Mouse (Mus musculus): Measurements from ENCODE around the gene Hecw2.

Gene Hecw2

DNA sequence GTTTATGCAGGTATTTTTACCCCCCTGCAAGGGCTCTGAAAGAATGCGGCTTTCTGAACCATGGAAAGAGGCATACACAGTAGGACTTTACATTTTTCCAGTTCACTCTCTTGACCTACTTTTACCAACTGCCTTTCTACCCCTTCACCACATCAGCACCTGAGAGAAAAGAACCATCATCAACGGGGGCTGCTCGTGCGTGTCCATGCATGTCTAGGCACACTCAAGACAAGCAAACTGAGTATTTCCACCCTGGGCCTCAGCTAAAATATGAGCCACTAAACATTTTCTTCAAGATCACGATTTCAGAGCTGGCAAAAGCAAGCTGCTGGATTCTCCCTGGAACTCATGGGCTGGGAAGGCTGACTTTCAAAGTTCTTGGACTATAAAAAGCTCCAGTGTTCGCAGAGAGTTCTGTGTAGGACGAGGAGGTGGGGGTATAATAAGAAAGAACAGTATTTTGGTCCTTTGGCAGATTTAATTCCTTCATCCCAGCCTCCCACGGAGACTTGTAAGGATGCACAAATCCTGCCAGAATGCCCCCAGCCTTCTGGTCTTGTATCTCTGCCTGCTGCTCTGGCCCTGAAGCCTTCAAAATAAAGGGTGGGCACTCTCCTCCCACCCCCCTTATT lies 76.5 kb downstream of the Hecw2 start:
- no peak for DNase-seq (ENCODE audit: low spot score in 2 of 2)

- DNase-seq (ENCODE audit: low spot score in 2 of 2) = no peak
Observed at GRCm38 (mm10) chr1:54110920-54111605, 83.9 kb downstream of the Hecw2 start.

DNA sequence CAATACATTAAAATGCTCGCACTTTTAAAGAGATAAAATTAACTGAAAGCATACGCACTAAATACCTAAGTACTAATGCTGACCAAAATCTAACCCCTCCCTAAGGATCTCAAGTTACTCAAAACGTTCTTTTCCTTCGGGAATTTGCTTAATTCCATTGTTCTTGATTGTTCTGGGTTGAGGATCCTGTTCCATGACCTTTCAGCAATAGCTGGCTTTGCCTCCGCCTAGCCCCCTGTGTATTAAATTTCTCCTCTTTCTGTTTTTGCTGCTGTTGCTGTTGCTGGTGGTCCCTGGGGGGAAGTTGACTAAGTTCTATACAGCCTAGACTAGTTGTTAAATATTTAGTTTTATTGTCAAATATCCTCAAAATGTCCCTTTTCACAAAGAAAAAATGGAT lies 85.7 kb downstream of the Hecw2 start:
- DNase-seq (ENCODE audit: low spot score in 2 of 2) = no peak

DNA sequence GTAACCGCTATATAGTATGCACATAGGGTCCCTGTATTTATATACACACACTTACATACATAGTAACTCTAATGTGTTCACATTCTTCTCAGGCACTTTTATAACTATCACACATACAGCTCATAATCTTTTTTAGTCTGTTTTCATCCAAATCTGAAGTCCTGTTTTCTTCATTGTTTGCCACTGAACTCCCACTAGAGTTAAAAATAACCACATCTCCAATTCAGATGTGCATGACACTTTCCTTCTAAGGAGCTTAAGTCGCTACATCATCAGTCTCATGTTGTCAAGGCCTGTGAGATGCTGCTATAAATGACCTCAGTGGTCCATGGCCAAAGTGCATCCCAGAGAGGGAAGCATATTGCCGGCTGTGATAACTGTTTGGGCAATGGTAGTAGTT lies 88.2 kb downstream of the Hecw2 start:
- DNase-seq (ENCODE audit: low spot score in 2 of 2) = no peak

DNA sequence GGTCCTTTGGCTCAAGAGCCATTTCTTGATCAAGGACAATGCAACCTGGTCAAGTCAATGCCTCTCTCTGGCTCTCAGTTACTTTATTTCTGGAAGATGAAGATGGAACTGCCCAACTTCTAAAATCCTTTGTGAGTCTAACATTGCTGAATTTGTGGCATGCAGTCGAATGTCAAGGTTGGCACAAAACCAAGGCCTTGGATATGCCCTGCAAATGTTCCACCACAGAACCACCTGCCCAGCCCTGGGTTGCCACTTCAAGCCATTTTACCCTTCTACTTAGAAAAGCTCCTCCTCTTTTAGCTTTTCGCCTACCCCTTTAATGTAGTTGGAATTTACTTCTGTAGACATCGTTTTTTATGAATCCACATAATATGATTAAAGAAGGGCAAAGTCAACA lies 115.3 kb downstream of the Hecw2 start:
- no peak for DNase-seq (ENCODE audit: low spot score in 2 of 2)

- no peak for DNase-seq (ENCODE audit: low spot score in 2 of 2)
Observed at GRCm38 (mm10) chr1:54074456-54074855, 120.5 kb downstream of the Hecw2 start.

GRCm38 (mm10) chr1:54070121-54070520 lies 124.8 kb downstream of the Hecw2 start:
- DNase-seq (ENCODE audit: low spot score in 2 of 2) = no peak

DNA sequence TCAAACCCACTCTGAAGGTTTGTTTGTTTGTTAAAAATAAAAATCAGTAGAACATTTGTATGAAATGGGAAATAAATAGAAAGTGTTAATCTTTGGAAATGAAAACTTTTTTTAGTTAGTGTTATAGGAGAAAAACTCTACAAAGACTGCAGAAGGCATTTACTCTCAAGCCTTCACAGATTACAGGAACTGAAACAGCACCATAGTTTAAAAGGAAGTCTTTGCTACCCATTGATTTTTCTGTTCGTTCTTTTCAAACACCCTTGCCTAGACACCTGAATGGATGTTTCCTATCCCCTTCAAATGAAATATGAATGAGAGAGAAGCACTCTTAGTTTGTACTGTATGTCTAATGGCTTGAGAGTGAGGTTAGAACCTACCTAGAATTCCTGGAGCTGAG lies 126.7 kb downstream of the Hecw2 start:
- DNase-seq (ENCODE audit: low spot score in 2 of 2) = no peak

DNA sequence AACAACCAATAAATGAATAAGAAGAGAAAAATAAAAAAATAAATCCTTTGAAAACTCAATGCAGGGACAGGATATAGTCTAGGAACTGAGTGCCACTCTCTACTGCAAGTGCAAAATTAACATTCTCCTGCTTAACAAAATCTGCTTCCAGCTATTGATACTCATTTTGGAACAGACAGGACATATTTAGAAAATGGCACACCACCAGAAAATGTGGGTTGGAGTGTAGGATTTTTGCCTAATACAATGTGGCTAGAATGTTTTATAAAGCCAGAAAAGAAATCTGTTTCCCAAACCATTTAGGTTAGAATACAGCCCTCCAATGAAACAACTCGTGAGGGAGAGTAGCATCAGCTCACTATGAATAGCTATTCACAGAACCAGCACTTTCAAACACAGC lies 129.5 kb downstream of the Hecw2 start:
- no peak for DNase-seq (ENCODE audit: low spot score in 2 of 2)

GRCm38 (mm10) chr1:54061078-54061477 lies 133.9 kb downstream of the Hecw2 start:
- no peak for DNase-seq (ENCODE audit: low spot score in 2 of 2)

DNA sequence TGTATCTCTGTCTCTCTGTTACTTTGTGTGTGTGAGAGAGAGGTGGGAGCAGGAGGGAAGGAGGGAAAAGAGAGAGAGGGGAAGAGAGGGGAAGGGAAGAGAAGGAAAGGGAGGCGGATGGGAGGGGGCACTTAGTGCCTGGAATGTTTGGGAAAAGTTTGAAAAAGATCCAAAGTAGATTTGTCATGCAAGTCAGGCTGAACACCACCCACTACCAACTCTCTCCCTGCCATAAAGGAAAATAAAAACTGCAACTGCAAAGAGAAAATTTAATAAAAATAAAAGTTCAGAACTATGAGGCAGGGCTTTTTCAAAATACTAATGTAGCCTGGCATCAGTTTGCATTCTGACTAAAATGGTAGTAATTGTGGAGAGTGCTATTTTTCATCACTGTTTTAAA lies 135.2 kb downstream of the Hecw2 start:
- DNase-seq (ENCODE audit: low spot score in 2 of 2) = no peak

- DNase-seq (ENCODE audit: low spot score in 2 of 2) = no peak
Observed at GRCm38 (mm10) chr1:54052771-54053170, 142.2 kb downstream of the Hecw2 start.

DNA sequence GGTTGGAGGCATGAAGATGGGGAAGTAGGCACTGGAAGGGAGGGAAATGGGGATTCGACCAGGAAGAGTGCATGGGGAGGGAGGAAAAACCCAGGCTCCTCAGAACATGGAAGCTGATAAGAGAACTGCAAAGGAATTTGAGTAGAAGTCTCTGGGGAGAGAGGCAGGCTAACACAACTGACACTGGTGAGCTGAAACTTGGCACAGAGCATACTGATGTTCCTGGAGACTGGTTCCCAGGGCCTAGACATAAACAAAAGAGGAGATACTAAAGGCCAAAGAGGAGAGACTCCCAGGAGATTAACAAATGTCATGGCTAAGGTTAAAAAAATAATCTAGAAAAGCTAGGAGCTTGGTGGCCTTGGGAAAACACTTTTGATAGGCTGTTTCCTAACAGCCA lies 148.0 kb downstream of the Hecw2 start:
- DNase-seq (ENCODE audit: low spot score in 2 of 2) = no peak

DNA sequence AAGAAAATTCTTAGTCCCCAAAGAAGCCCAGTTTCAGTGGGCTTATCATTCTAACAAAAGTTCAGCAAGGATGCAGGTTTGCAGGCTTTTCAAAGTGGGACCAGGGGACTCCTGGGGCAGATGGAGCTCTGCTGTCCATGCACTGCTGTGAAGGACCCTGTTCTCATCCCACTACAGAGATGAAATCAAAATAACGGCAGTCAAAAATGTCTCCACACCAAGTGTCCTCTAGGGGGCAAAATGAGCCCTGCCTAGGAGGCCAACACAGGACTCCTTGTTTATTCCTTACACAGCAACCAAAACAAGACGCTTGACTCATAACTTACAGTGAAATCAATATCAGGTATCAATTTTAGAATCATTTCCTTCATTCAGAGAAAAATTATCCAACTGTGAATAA lies 155.9 kb downstream of the Hecw2 start:
- no peak for DNase-seq (ENCODE audit: low spot score in 2 of 2)

- no peak for DNase-seq (ENCODE audit: low spot score in 2 of 2)
Observed at GRCm38 (mm10) chr1:54017686-54018085, 177.3 kb downstream of the Hecw2 start.

- DNase-seq (ENCODE audit: low spot score in 2 of 2) = no peak
Observed at GRCm38 (mm10) chr1:54015739-54016138, 179.2 kb downstream of the Hecw2 start.

- DNase-seq (ENCODE audit: low spot score in 2 of 2) = no peak
Observed at GRCm38 (mm10) chr1:54012414-54012813, 182.6 kb downstream of the Hecw2 start.

DNA sequence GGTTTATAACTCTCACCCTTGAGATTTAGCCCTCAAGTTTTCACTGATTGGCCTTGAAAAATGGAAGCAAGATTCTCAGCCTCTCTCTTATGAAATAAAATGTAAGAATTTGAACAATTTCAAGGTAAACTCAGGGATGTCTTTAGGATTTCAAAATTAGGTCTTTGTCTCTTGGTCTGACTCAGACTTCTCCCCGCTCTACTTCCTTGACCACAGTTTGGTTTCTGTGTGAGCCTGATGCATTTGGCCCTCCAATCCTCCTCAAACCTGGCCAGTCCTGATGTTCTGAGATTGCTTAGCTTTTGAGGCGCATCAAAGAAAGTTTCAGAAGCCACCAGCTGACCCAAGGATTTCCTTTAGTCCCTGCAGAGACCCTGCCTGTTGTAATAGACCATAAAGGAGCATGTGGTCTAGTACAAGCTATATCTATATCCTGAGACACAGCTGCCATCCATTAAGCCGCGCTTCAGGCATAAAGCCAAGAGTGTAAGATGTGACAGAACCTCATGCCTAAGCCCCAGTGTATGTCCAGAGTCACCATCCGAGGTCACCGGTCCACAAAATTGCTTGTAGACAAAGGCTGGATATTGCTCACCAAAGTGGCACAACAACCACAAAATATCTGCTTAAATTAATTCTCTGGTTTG lies 185.4 kb downstream of the Hecw2 start:
- no peak for DNase-seq (ENCODE audit: low spot score in 2 of 2)

DNA sequence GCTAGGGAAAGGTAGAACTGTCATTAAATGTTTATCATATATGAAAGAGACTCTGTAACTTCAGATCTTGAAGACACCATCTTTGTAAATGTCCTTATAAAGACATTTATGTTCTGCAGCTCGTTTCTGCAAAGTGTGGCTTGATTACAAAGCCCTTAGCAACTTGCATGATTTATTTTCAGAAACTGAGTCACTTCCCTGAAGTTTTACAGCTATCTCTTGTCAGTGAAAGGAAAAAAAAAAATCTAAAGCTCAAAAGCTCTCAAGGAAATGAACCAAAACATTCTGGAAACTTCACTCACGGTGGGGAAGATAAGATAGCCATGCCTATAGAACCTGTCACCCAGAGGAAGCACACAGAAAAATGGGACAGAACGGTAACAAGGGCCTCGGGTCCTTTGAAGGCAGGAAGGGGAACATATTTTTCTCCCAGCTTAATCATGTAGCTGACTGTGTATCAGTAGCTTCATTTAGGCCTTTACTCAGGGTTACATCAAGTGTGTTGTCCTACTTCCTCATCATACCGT lies 189.0 kb downstream of the Hecw2 start:
- no peak for DNase-seq (ENCODE audit: low spot score in 2 of 2)

- no peak for DNase-seq (ENCODE audit: low spot score in 2 of 2)
Observed at GRCm38 (mm10) chr1:54003288-54003687, 191.7 kb downstream of the Hecw2 start.

DNA sequence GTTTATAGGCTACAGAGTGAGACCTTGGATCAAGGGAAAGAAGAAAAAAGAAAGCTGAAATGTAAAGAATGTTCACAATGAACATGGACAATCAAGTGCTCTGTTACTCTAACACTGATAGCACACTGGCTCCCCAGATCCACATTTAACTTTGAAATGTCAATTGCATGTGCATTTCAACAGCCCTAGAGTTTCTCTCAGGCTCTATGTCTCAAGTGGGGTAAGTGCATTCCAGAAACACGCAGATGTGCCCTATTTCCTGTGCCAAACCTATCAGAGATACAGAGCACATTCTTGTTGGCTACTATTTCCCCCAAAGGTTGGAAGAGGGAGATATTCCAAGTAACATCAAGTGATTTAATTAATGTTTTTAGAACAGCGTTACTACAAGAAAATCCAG lies 192.9 kb downstream of the Hecw2 start:
- DNase-seq (ENCODE audit: low spot score in 2 of 2) = no peak

- DNase-seq (ENCODE audit: low spot score in 2 of 2) = no peak
Observed at GRCm38 (mm10) chr1:53997239-53997638, 197.7 kb downstream of the Hecw2 start.

All from urinary bladder, adult 18-20 months (tissue).